Mouse (Mus musculus): Measurements from ENCODE around the gene Ntf3. TPM values are rescaled to one million over a fixed set of nuclear protein-coding genes. Genes with fewer than 3 reads are reported as not detected.
A peak's percentile ranks its signal among the peaks of the same experiment; 100 is the strongest.

The Ntf3 gene
- total RNA-seq (2021) = 1 to 10 TPM; 2.8 to 3.3 TPM
- long read RNA-seq, experiment 1, partial matches to known transcripts = 0 of 1 reads
- long read RNA-seq, experiment 1, other reads (novel, unspliced or antisense) = 1 of 1 reads
- long read RNA-seq, experiment 2, partial matches to known transcripts = 1 of 4 reads
- long read RNA-seq, experiment 2, other reads (novel, unspliced or antisense) = 2 of 4 reads

GRCm38 (mm10) chr6:126166548-126167207, at the start of gene Ntf3:
Gene Ntf3 (minus strand): TSS chr6:126166910.
- no peak for TF ChIP-seq CTCF (IDR thresholded peaks at IDR 0.05)
- H3K4me3 ChIP-seq = no peak within 1 kb of the TSS
- no peak for DNase-seq (ENCODE audit: extremely low spot score in 1 of 2, low spot score in 2 of 2)
- no peak within 1 kb of the TSS for H3K27ac ChIP-seq
- intact Hi-C loops (cut with DNase I) = loop anchor here (1.0 to 10.0 kb wide), 3 partner anchors 208 to 546 kb away; no protein-coding TSS in a partner anchor

DNA sequence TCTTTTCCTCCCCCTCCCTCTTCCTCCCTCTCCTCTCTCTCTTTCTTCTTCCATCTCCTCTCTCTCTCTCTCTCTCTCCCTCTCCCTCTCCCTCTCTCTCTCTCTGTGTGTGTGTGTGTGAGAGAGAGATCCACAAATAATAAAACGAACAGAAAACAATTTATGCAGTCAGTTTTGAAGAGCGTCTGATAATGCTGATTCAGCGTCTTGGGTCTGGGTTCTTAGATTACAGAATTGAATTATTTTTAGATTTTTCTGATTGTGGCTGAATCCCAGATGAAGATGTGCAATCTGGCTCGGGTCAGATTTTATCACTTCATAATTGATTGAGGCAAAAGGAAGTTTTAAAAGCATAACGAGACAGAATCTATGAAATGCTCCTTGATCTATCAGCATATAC, 46.6 kb upstream of the Ntf3 start:
- H3K27ac ChIP-seq = no peak overlapping the region
- DNase-seq (ENCODE audit: extremely low spot score in 1 of 2, low spot score in 2 of 2) = no peak
- H3K4me3 ChIP-seq = no peak overlapping the region
- intact Hi-C loops (cut with DNase I) = no loop called here
- no peak for TF ChIP-seq CTCF (IDR thresholded peaks at IDR 0.05)

GRCm38 (mm10) chr6:126203366-126203765, 36.7 kb upstream of the Ntf3 start:
- TF ChIP-seq CTCF (IDR thresholded peaks at IDR 0.05) = no peak

GRCm38 (mm10) chr6:126202959-126203358, 36.2 kb upstream of the Ntf3 start:
- Histone ChIP-seq H3K27ac (no peak overlapping the region), H3K4me3 (no peak overlapping the region)
- TF ChIP-seq CTCF (IDR thresholded peaks at IDR 0.05) = no peak
- DNase-seq (ENCODE audit: extremely low spot score in 1 of 2, low spot score in 2 of 2) = no peak
- intact Hi-C loops (cut with DNase I) = no loop called here

More at GRCm38 (mm10) chr6:126203366-126203765, 36.7 kb upstream of the Ntf3 start:
- Histone ChIP-seq H3K27ac (no peak overlapping the region), H3K4me3 (no peak overlapping the region)
- intact Hi-C loops (cut with DNase I) = no loop called here
- no peak for DNase-seq (ENCODE audit: extremely low spot score in 1 of 2, low spot score in 2 of 2)

DNA sequence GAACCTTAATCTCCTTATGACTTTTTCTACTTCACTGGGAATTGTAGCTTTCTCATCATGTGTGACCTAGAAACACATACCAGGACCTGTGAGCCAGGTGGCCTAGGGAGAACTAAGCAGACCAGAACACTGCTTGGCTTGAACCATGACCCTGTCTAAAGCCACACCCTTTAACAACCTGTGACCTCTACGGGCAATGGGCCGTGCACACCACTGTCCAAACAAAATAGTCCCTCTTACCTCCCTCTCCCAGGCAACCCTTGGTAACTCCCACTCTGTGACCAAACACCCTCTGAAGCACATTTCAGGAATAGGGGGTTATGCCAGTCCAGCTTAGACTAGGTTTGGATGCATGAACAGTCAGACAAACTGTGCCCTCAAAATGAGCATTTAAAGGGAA, 35.0 kb upstream of the Ntf3 start:
- intact Hi-C loops (cut with DNase I) = no loop called here

GRCm38 (mm10) chr6:126199916-126200315, 33.2 kb upstream of the Ntf3 start:
- TF ChIP-seq CTCF (IDR thresholded peaks at IDR 0.05) = no peak
- Histone ChIP-seq H3K4me3 (no peak overlapping the region), H3K27ac (no peak overlapping the region)
- DNase-seq (ENCODE audit: extremely low spot score in 1 of 2, low spot score in 2 of 2) = peak in 1 of 2 experiments; percentile 12
- intact Hi-C loops (cut with DNase I) = no loop called here

More for the DNA sequence above, 35.0 kb upstream of the Ntf3 start:
- no peak for TF ChIP-seq CTCF (IDR thresholded peaks at IDR 0.05)
- Histone ChIP-seq H3K27ac (no peak overlapping the region), H3K4me3 (no peak overlapping the region)
- DNase-seq (ENCODE audit: extremely low spot score in 1 of 2, low spot score in 2 of 2) = no peak

- TF ChIP-seq CTCF (IDR thresholded peaks at IDR 0.05) = no peak
- no peak for DNase-seq (ENCODE audit: extremely low spot score in 1 of 2, low spot score in 2 of 2)
- no peak overlapping the region for H3K4me3 ChIP-seq
- intact Hi-C loops (cut with DNase I) = no loop called here
- H3K27ac ChIP-seq = no peak overlapping the region
Measured at GRCm38 (mm10) chr6:126194760-126195159, 28.1 kb upstream of the Ntf3 start.

GRCm38 (mm10) chr6:126190218-126190871, 23.6 kb upstream of the Ntf3 start:
- intact Hi-C loops (cut with DNase I) = no loop called here
- TF ChIP-seq CTCF (IDR thresholded peaks at IDR 0.05) = no peak
- H3K27ac ChIP-seq = no peak overlapping the region
- H3K4me3 ChIP-seq = no peak overlapping the region
- DNase-seq (ENCODE audit: extremely low spot score in 1 of 2, low spot score in 2 of 2) = no peak

- no peak overlapping the region for H3K27ac ChIP-seq
- H3K4me3 ChIP-seq = no peak overlapping the region
- no peak for DNase-seq (ENCODE audit: extremely low spot score in 1 of 2, low spot score in 2 of 2)
- TF ChIP-seq CTCF (IDR thresholded peaks at IDR 0.05) = no peak
- intact Hi-C loops (cut with DNase I) = no loop called here
Measured at GRCm38 (mm10) chr6:126187400-126187799, 20.7 kb upstream of the Ntf3 start.

DNA sequence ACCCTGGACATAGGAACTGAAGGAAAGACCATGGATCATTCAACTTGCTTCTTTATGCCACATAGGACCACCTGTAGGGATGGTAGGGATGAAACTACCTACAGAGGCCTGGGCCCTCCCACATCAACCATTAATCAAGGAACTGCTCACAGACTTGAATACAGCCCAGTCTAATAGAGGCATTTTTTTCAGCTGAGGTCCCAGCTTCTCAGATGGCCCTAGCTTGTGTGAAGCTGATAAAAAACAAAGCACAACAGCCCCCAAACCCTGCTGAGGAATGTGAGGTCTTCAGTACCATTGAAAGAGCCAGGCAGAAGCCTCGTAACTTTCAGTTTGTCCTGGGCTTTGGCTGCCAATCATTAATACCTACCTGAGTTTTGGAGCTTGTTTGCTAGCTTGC, 19.4 kb upstream of the Ntf3 start:
- intact Hi-C loops (cut with DNase I) = no loop called here
- no peak for DNase-seq (ENCODE audit: extremely low spot score in 1 of 2, low spot score in 2 of 2)
- no peak for TF ChIP-seq CTCF (IDR thresholded peaks at IDR 0.05)
- no peak overlapping the region for H3K4me3 ChIP-seq
- no peak overlapping the region for H3K27ac ChIP-seq

DNA sequence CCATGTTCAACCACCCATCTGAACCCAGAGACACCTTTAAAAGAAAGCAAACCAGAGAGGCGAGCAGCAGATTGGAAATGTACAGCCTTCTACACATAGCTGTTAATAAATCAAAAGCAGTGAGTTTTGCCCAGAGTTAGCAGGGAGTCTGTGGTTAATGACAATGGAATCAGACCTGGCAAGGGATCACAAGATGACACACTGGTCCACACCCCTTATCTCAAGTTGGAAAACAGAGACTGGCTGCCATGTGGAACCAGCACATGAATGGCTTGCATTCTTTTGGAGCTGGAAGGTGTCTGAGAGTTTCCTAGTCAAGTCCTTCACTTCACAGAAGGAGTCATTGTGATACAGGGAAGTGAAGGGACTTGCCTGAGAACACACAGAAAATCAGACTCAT, 5.4 kb upstream of the Ntf3 start:
- intact Hi-C loops (cut with DNase I) = no loop called here

GRCm38 (mm10) chr6:126170772-126171171, 4.1 kb upstream of the Ntf3 start:
- intact Hi-C loops (cut with DNase I) = no loop called here
- Histone ChIP-seq H3K27ac (no peak overlapping the region), H3K4me3 (no peak overlapping the region)
- no peak for TF ChIP-seq CTCF (IDR thresholded peaks at IDR 0.05)
- DNase-seq (ENCODE audit: extremely low spot score in 1 of 2, low spot score in 2 of 2) = no peak

More for the DNA sequence above, 5.4 kb upstream of the Ntf3 start:
- DNase-seq (ENCODE audit: extremely low spot score in 1 of 2, low spot score in 2 of 2) = no peak
- no peak for TF ChIP-seq CTCF (IDR thresholded peaks at IDR 0.05)
- no peak overlapping the region for H3K27ac ChIP-seq
- H3K4me3 ChIP-seq = no peak overlapping the region
